Mouse (Mus musculus) liver, postnatal 0 days (tissue): ENCODE measurements around the gene Cyp27b1.

Experiments used
- CTCF ChIP-seq: sonication (generic); IDR thresholded peaks from 2 replicates; pipeline ENCODE4 v1.5.1; 2016; ENCODE audit warnings: antibody characterized with exemption, low read depth
- EP300 ChIP-seq: IDR thresholded peaks from 2 replicates; pipeline ENCODE4 v1.6.1; 2016; ENCODE audit warnings: antibody characterized with exemption, low read depth, mild to moderate bottlenecking

DNA sequence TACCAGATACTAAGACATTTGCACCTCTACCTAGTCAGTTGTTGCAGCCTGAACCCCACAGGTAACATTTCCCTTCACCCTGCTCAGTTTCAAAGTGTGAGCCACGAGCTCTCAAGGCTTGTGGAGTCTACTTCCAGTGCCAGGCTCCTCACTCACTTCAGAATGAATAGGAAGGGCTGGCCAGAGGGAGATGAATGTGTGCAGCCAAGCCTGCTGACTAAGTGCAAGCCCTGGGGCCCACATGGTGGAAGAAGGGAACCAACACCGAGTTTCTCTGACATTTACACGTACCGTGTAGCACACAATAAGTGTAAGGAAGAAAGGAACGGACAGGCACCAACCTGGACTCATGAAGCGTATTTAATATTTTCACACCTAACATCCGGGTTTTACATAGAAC lies 44.2 kb upstream of the Cyp27b1 start:
- TF ChIP-seq CTCF: no peak
- no peak for TF ChIP-seq EP300
